Mouse (Mus musculus) urinary bladder, postnatal 25 days (tissue): Measurements from ENCODE around the gene Mrgprb3.

Experiments
- DNase-seq: peaks from one replicate; pipeline ENCODE4 v3.0.0; 2022; ENCODE audit warnings: low spot score

Mrgprb3 gene

DNA sequence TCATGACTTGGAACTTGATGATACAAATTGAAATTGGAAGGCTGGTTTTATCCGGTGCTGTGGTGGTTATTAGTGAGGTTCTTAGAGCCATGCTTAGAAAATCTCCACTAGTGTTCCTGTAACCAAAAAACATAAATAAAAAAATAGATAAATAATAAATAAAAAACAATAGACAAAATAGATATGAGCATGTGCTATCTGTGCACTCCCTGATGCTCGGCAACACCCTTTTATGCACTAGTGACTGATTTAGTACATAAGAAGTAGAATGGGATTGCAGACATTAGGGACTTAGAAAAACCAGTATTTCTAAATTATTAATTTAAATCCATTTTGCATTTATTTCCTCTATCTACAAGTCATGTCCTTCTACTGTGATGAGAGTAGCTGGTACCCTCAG is at the start of gene Mrgprb3:
Gene Mrgprb3, minus strand, starts transcription at position 101 of the 400 bp plus-strand sequence.
- DNase-seq = no peak
